ENCODE assay signal across 11 mouse cellular contexts in the genomic region with DNA sequence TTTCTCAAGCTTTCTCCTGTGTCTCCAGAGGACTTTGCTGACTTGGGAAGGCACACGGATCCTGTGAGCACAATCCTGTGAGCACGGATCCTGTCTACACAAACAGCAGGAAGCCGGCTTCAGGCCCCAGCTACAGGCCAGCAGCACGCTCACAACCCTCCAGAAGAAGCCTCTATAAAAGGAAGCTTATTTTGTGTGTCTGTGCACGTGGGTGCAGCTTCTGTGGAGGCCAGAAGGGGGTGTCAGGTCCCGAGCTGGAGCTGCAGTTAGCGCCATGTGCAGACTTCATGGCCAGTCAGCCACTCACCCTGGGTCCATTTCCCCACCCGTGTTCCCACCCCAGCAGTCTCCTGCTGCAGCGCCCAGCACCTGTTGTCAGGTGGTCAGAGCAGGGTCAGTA. TPM values are rescaled to one million over a fixed set of nuclear protein-coding genes. Genes with fewer than 3 reads are reported as not detected.
DNase-seq lines count a peak whose midpoint lies in the region; ATAC-seq and TF ChIP-seq lines count a peak whose summit lies in the region.
"Had no signal": no experiment of that assay in that cellular context is flagged by ENCODE, and none has a peak within 500 bp of the region (broad histone marks: within the 10 kb centered on the region; RNA-seq: fewer than 3 reads in every experiment).

No protein-coding gene starts in this region.

- peaks cover 69% of the 10 kb centered on the region for H3K4me1 ChIP-seq in heart, embryonic 10.5 days
- H3K4me1 ChIP-seq in lung, postnatal 0 days (ENCODE audit: insufficient read depth, low read depth, low read length) = peaks cover 10% of the 10 kb centered on the region; the same call in 1 of the 2 replicates
- H3K4me1 ChIP-seq in limb, embryonic 10.5 days = peaks cover 81% of the 10 kb centered on the region
- H3K4me1 ChIP-seq in stomach, embryonic 16.5 days (ENCODE audit: control insufficient read depth, insufficient read depth, low read length) = peaks cover 59% of the 10 kb centered on the region

- peak overlapping the region; percentile 66 for H3K4me3 ChIP-seq in heart, embryonic 10.5 days
- no peak overlapping the region for H3K4me3 ChIP-seq in lung, postnatal 0 days (ENCODE audit: low read depth, low read length)
- H3K4me3 ChIP-seq in limb, embryonic 10.5 days = no peak overlapping the region
- no peak overlapping the region for H3K4me3 ChIP-seq in stomach, embryonic 16.5 days (replicated peaks; ENCODE audit: low read length)

- no peaks in the 10 kb centered on the region for H3K9me3 ChIP-seq in heart, embryonic 10.5 days
- no peaks in the 10 kb centered on the region for H3K9me3 ChIP-seq in lung, postnatal 0 days (ENCODE audit: low read length)
- no peaks in the 10 kb centered on the region for H3K9me3 ChIP-seq in limb, embryonic 10.5 days (replicated peaks)
- no peaks in the 10 kb centered on the region for H3K9me3 ChIP-seq in stomach, embryonic 16.5 days (replicated peaks; ENCODE audit: control insufficient read depth, low read length)

- peak overlapping the region; percentile 88; the same call in 1 of the 2 replicates for H3K27ac ChIP-seq in heart, embryonic 10.5 days
- peak overlapping the region; percentile 75; the same call in 1 of the 2 replicates for H3K27ac ChIP-seq in lung, postnatal 0 days (ENCODE audit: low read length)
- H3K27ac ChIP-seq in limb, embryonic 10.5 days = peak overlapping the region; percentile 50
- H3K27ac ChIP-seq in stomach, embryonic 16.5 days (ENCODE audit: low read length) = peak overlapping the region; percentile 87

- peak; percentile 30; the same call in 1 of the 2 replicates for TF ChIP-seq CTCF in lung, postnatal 0 days (IDR thresholded peaks at IDR 0.05)

- 86% methylated on average over 9 of the region's 9 CpGs for WGBS in heart, embryonic 10.5 days
- WGBS in lung, postnatal 0 days = 84% methylated on average over 9 of the region's 9 CpGs
- 93% methylated on average over 9 of the region's 9 CpGs for WGBS in limb, embryonic 10.5 days
- 89% methylated on average over 9 of the region's 9 CpGs for WGBS in stomach, embryonic 16.5 days

- H3K27me3 ChIP-seq in heart, embryonic 10.5 days (ENCODE audit: insufficient read depth, poor library complexity, severe bottlenecking) = peaks cover 26% of the 10 kb centered on the region
- 0 out of 2 replicates have a peak, but pooled peaks cover 8% of the 10 kb centered on the region for H3K27me3 ChIP-seq in lung, postnatal 0 days (replicated peaks; ENCODE audit: insufficient read depth, low read length)
- H3K27me3 ChIP-seq in limb, embryonic 10.5 days (ENCODE audit: low read depth, poor library complexity, severe bottlenecking) = peaks cover 31% of the 10 kb centered on the region
- H3K27me3 ChIP-seq in stomach, embryonic 16.5 days (ENCODE audit: control insufficient read depth, insufficient read depth, low read length) = 0 out of 2 replicates have a peak, but pooled peaks cover 5% of the 10 kb centered on the region

- no peak for ATAC-seq in lung, postnatal 0 days
- no peak for ATAC-seq in stomach, embryonic 16.5 days (ENCODE audit: insufficient read depth, low FRiP score)

- no peak for TF ChIP-seq EP300 in lung, postnatal 0 days (IDR thresholded peaks at IDR 0.05)

- DNase-seq in heart, embryonic 10.5 days (ENCODE audit: low spot score) = no peak
- no peak for DNase-seq in heart, postnatal 36 days
- no peak for DNase-seq in lung, postnatal 0 days (ENCODE audit: low spot score)
- no peak for DNase-seq in lung, postnatal 14 days
- no peak for DNase-seq in limb, embryonic 10.5 days (ENCODE audit: low spot score)
- no peak for DNase-seq in right cerebral cortex, postnatal 36 days (ENCODE audit: low spot score in 2 of 2)
- DNase-seq in thymus, postnatal 36 days = no peak

- H3K4me2 ChIP-seq in lung, postnatal 0 days (replicated peaks; ENCODE audit: low read depth, low read length) = no peak overlapping the region
- 0 out of 2 replicates have a peak overlapping the region, but pooled peaks have one; percentile 32 for H3K4me2 ChIP-seq in stomach, embryonic 16.5 days (ENCODE audit: low read depth, low read length)

- no peak overlapping the region for H3K9ac ChIP-seq in lung, postnatal 0 days (replicated peaks; ENCODE audit: low read depth)
- H3K9ac ChIP-seq in stomach, embryonic 16.5 days (ENCODE audit: low read length) = peak overlapping the region; percentile 66; the same call in 1 of the 2 replicates

- intact Hi-C loops in heart, postnatal 36 days (cut with DNase I) = loop anchor here (10.0 kb wide), 1 partner anchor 786 kb away; no protein-coding TSS in a partner anchor

- 0 out of 2 replicates have a peak, but pooled peaks cover 6% of the 10 kb centered on the region for H3K36me3 ChIP-seq in heart, embryonic 10.5 days
- H3K36me3 ChIP-seq in lung, postnatal 0 days (ENCODE audit: insufficient read depth, low read length) = no peaks in the 10 kb centered on the region
- peaks cover 19% of the 10 kb centered on the region for H3K36me3 ChIP-seq in limb, embryonic 10.5 days
- no peaks in the 10 kb centered on the region for H3K36me3 ChIP-seq in stomach, embryonic 16.5 days (ENCODE audit: control insufficient read depth, insufficient read depth, low read length)

RNA-seq across cellular contexts. Expression of gene Ptprs, which starts 7.9 kb away (rescaled TPM):
- 50.4 and 73.5 TPM in 2 replicates for polyA plus RNA-seq in heart, embryonic 10.5 days (2016; fragmentation: Nextera tagmentation; extraction: Ambion mirVana)
- 10 to 100 TPM; 45.8 to 47.7 TPM for total RNA-seq in heart, postnatal 36 days (2021)
- 25.6 and 29.6 TPM in 2 replicates for polyA plus RNA-seq in lung, postnatal 0 days (2015; fragmentation: Nextera tagmentation; extraction: Ambion mirVana)
- polyA plus RNA-seq in limb, embryonic 10.5 days (2016; fragmentation: Nextera tagmentation; extraction: Ambion mirVana) = 69.5 and 83.2 TPM in 2 replicates
- polyA plus RNA-seq in stomach, embryonic 16.5 days (2015; fragmentation: Nextera tagmentation; extraction: Ambion mirVana) = 58.5 and 61.9 TPM in 2 replicates

RNA-seq across cellular contexts. Expression of gene Znrf4, which starts 43.9 kb away (rescaled TPM):
- not detected in 2 replicates for polyA plus RNA-seq in heart, embryonic 10.5 days (2016; fragmentation: Nextera tagmentation; extraction: Ambion mirVana)
- not detected for total RNA-seq in heart, postnatal 36 days (2021)
- not detected in 2 replicates for polyA plus RNA-seq in lung, postnatal 0 days (2015; fragmentation: Nextera tagmentation; extraction: Ambion mirVana)
- polyA plus RNA-seq in limb, embryonic 10.5 days (2016; fragmentation: Nextera tagmentation; extraction: Ambion mirVana) = not detected in 2 replicates
- not detected in 2 replicates for polyA plus RNA-seq in stomach, embryonic 16.5 days (2015; fragmentation: Nextera tagmentation; extraction: Ambion mirVana)
- total RNA-seq: common myeloid progenitor, adult 5-6 weeks; left cerebral cortex, postnatal 25 days had no signal
- polyA plus RNA-seq: spleen, adult 2 months had no signal
